ENCODE assay signal across 21 mouse cellular contexts in genomic region chr15:97945656-97946315, GRCm38 (mm10). TPM values are rescaled to one million over a fixed set of nuclear protein-coding genes. Genes with fewer than 3 reads are reported as not detected.
A peak's percentile ranks its signal among the peaks of the same experiment; 100 is the strongest.
DNase-seq lines count a peak whose midpoint lies in the region; ATAC-seq and TF ChIP-seq lines count a peak whose summit lies in the region.
"Had no signal": no experiment of that assay in that cellular context is flagged by ENCODE, and none has a peak within 500 bp of the region (broad histone marks: within the 10 kb centered on the region; RNA-seq: fewer than 3 reads in every experiment).

No protein-coding gene starts in this region.

- peak; percentile 69 for DNase-seq in heart, adult 11 months
- DNase-seq in heart, postnatal 10 days, result no peak
- DNase-seq in testis, postnatal 10 days (ENCODE audit: low spot score), result peak; percentile 39
- DNase-seq in testis, postnatal 14 days (ENCODE audit: low spot score), result no peak
- no peak for DNase-seq in kidney, postnatal 0 days (ENCODE audit: low spot score)
- no peak for DNase-seq in ovary, adult 18-20 months (ENCODE audit: low spot score)
- DNase-seq in left cerebral cortex, postnatal 4 days, result no peak
- DNase-seq: adrenal gland, postnatal 10 days; cerebellum, adult 9-11 months; liver, postnatal 0 days; lung, postnatal 10 days; midbrain, embryonic 14.5 days; thymus, postnatal 4 days had no signal

- intact Hi-C loops in heart, postnatal 10 days (cut with DNase I), result no loop called here
- intact Hi-C loops in left cerebral cortex, postnatal 4 days (cut with DNase I), result no loop called here

- no peaks in the 10 kb centered on the region for H3K36me3 ChIP-seq in kidney, postnatal 0 days (ENCODE audit: insufficient read depth, low read length)
- H3K36me3 ChIP-seq: embryonic facial prominence, embryonic 15.5 days; G1E; limb, embryonic 10.5 days had no signal

- H3K4me1 ChIP-seq in kidney, postnatal 0 days (replicated peaks; ENCODE audit: insufficient read depth, low read length), result no peaks in the 10 kb centered on the region; the same call in 1 of the 2 replicates

- no peak overlapping the region for H3K4me3 ChIP-seq in kidney, postnatal 0 days (replicated peaks; ENCODE audit: low read depth, low read length)
- H3K4me3 ChIP-seq: embryonic facial prominence, embryonic 15.5 days; limb, embryonic 10.5 days had no signal

- no peak overlapping the region for H3K9ac ChIP-seq in kidney, postnatal 0 days (ENCODE audit: low read depth, low read length)
- H3K9ac ChIP-seq: embryonic facial prominence, embryonic 15.5 days; liver, postnatal 0 days had no signal

- no peaks in the 10 kb centered on the region for H3K9me3 ChIP-seq in kidney, postnatal 0 days (replicated peaks; ENCODE audit: low read length)
- H3K9me3 ChIP-seq: embryonic facial prominence, embryonic 15.5 days; G1E; limb, embryonic 10.5 days had no signal

- H3K27ac ChIP-seq in kidney, postnatal 0 days, result 0 out of 2 replicates have a peak overlapping the region, but pooled peaks have one; percentile 37
- H3K27ac ChIP-seq: embryonic facial prominence, embryonic 15.5 days had no signal

- WGBS in kidney, postnatal 0 days, result 55% methylated on average over 10 of the region's 11 CpGs

- no peak for TF ChIP-seq CTCF in kidney, postnatal 0 days (IDR thresholded peaks at IDR 0.05; ENCODE audit: low read depth)

- no peak overlapping the region for H3K4me2 ChIP-seq in kidney, postnatal 0 days (ENCODE audit: low read length)
- H3K4me2 ChIP-seq: embryonic facial prominence, embryonic 15.5 days had no signal

- H3K27me3 ChIP-seq in kidney, postnatal 0 days (ENCODE audit: insufficient read depth, low read length), result no peaks in the 10 kb centered on the region
- H3K27me3 ChIP-seq: embryonic facial prominence, embryonic 15.5 days had no signal

- peak; percentile 22; the same call in 1 of the 2 replicates for ATAC-seq in kidney, postnatal 0 days (replicated peaks; ENCODE audit: low FRiP score, low read depth)
- no peak for ATAC-seq in granulocyte monocyte progenitor cell, adult 5-6 weeks (replicated peaks; ENCODE audit: poor library complexity, severe bottlenecking)
- ATAC-seq: activated CD4-positive, CD25-positive, alpha-beta regulatory T cell, adult 4 months; liver, postnatal 0 days had no signal

RNA-seq across cellular contexts. Expression of gene Tmem106c, which starts 18.2 kb away (rescaled TPM):
- total RNA-seq in heart, postnatal 10 days (2021), result 10 to 100 TPM; 16.6 to 20.9 TPM
- polyA plus RNA-seq in kidney, postnatal 0 days (2015; fragmentation: Nextera tagmentation; extraction: Ambion mirVana), result 55.0 and 58.3 TPM in 2 replicates
- total RNA-seq in granulocyte monocyte progenitor cell, adult 5-6 weeks (2014; fragmentation: Nextera tagmentation), result 48.8 and 61.7 TPM in 2 replicates
- 29.0 and 32.7 TPM in 2 replicates for total RNA-seq in granulocyte monocyte progenitor cell, adult 5-6 weeks (2017)
- total RNA-seq in left cerebral cortex, postnatal 4 days (2021), result 10 to 100 TPM; 18.0 to 20.1 TPM

RNA-seq across cellular contexts. Expression of gene Vdr, which starts 35.4 kb away (rescaled TPM):
- 1 to 10 TPM; 1.6 to 2.3 TPM for total RNA-seq in heart, postnatal 10 days (2021)
- 20.6 and 22.5 TPM in 2 replicates for polyA plus RNA-seq in kidney, postnatal 0 days (2015; fragmentation: Nextera tagmentation; extraction: Ambion mirVana)
- 12.9 and 25.6 TPM in 2 replicates for total RNA-seq in granulocyte monocyte progenitor cell, adult 5-6 weeks (2014; fragmentation: Nextera tagmentation)
- total RNA-seq in granulocyte monocyte progenitor cell, adult 5-6 weeks (2017), result 2.3 and 2.5 TPM in 2 replicates
- under 1 TPM in 1 of 2 experiments, not detected in 1; 0.08 TPM for total RNA-seq in left cerebral cortex, postnatal 4 days (2021)
- polyA plus RNA-seq: midbrain, embryonic 14.5 days had no signal

RNA-seq across cellular contexts. Expression of gene Col2a1, which starts 58.7 kb away (rescaled TPM):
- total RNA-seq in heart, postnatal 10 days (2021), result under 1 TPM; 0.62 to 0.84 TPM
- polyA plus RNA-seq in kidney, postnatal 0 days (2015; fragmentation: Nextera tagmentation; extraction: Ambion mirVana), result 14.8 and 16.4 TPM in 2 replicates
- not detected in 2 replicates for total RNA-seq in granulocyte monocyte progenitor cell, adult 5-6 weeks (2014; fragmentation: Nextera tagmentation)
- not detected in 2 replicates for total RNA-seq in granulocyte monocyte progenitor cell, adult 5-6 weeks (2017)
- 1 to 10 TPM; 2.5 to 5.4 TPM for total RNA-seq in left cerebral cortex, postnatal 4 days (2021)
- total RNA-seq: liver, adult 2 months; megakaryocyte, adult 5-6 weeks; neutrophil, adult 5-6 weeks had no signal
- polyA plus RNA-seq: G1E; liver, adult 2 months had no signal

Comparison
In these comparisons a context has a peak if more than half of its experiments do, and no peak if none do; other contexts are left out.
1. DNase-seq: peak in heart, adult 11 months (single experiment) and testis, postnatal 10 days (single experiment); none in heart, postnatal 10 days (0 of 2), testis, postnatal 14 days (single experiment), kidney, postnatal 0 days (single experiment), ovary, adult 18-20 months (single experiment) and left cerebral cortex, postnatal 4 days (single experiment).